Mouse (Mus musculus) kidney, adult 10 weeks (tissue): ENCODE results near the gene Zdhhc11. TPM values are rescaled to one million over a fixed set of nuclear protein-coding genes. Genes with fewer than 3 reads are reported as not detected.

Source experiments
- polyA plus RNA-seq: library from polyadenylated mRNA; stranded (reverse); fragments of 350-450 nt; fragmentation: Illumina TruSeq; extraction: RNeasy Lipid Tissue Mini Kit (QIAGEN cat#74804); gene quantifications from one replicate; pipeline ENCODE4 v1.2.3, GENCODE M21; 2014; ENCODE audit warnings: low read depth, low replicate concordance

The Zdhhc11 gene
- not detected for polyA plus RNA-seq

GRCm38 (mm10) chr13:73963551-73963950 is at the start of gene Zdhhc11:
Gene Zdhhc11 (plus strand): TSS chr13:73963851.

GRCm38 (mm10) chr13:73937321-73938176 is 26.1 kb upstream of the Zdhhc11 start, which contains the start of the genes Trip13 and Brd9:
Gene Trip13 (minus strand): TSS chr13:73937784.
Gene Brd9 (plus strand): TSS chr13:73937811.

GRCm38 (mm10) chr13:74008948-74009718 is 45.5 kb downstream of the Zdhhc11 start, which contains the start of gene Tppp:
Gene Tppp (plus strand): TSS chr13:74009407.

Other genes starting within 250 kb of the Zdhhc11 start
- gene Slc12a7, start 230.8 kb upstream of the Zdhhc11 start, polyA plus RNA-seq: 9.5 TPM
- gene Nkd2, start 116.2 kb upstream of the Zdhhc11 start, polyA plus RNA-seq: 0.53 TPM
- 0.97 TPM for gene Trip13, start 26.1 kb upstream of the Zdhhc11 start, polyA plus RNA-seq
- 12.2 TPM for gene Brd9, start 26.0 kb upstream of the Zdhhc11 start, polyA plus RNA-seq
- gene Tppp, start 45.6 kb downstream of the Zdhhc11 start, polyA plus RNA-seq: 3.8 TPM
- gene Cep72, start 98.4 kb downstream of the Zdhhc11 start, polyA plus RNA-seq: 3.6 TPM
- 59.2 TPM for gene Slc9a3, start 157.6 kb downstream of the Zdhhc11 start, polyA plus RNA-seq
- 34.7 TPM for gene Exoc3, start 244.9 kb downstream of the Zdhhc11 start, polyA plus RNA-seq